Mouse (Mus musculus) layer of hippocampus, adult 8-10 months (tissue): ENCODE measurements around the gene Tusc2. TPM values are rescaled to one million over a fixed set of nuclear protein-coding genes. Genes with fewer than 3 reads are reported as not detected.
A peak's percentile ranks its signal among the peaks of the same experiment; 100 is the strongest.

Source experiments
- DNase-seq, 2 experiments: peaks; one replicate each; pipeline ENCODE4 v3.0.0; 2022; ENCODE audit warnings: low spot score in 2 of 2
- total RNA-seq, 4 experiments: library from RNA; stranded (reverse); gene quantifications; 2 replicates each; pipeline ENCODE4 v1.2.4; 2022

Tusc2 gene
- 10 to 100 TPM; 73.2 to 83.4 (median 76.0) TPM for total RNA-seq

DNA sequence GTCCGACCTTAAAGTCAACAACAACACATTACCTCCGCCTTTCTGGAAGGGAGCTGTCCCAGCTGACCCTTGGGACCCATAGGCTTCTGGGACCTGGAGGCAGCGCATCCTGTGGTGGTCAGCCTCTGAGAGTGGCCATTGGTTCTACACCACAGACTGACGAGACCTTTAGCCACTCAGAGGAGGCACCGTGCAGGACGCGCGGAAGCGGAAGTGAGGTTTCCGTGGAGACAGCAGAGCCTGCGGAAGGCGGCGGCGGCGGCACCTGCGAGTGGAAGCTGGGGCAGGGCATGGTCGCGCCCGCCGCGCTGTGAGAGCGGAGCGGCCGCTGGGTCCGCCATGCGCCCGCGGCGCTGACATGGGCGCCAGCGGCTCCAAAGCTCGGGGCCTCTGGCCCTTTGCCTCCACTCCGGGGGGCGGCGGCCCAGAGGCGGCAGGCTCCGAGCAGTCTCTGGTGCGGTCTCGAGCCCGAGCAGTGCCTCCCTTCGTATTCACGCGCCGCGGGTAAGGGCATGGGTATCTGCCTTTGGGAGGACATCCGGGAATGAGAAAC, at the start of gene Tusc2:
TSS of gene Tusc2 (plus strand) at position 227 of the 553 bp plus-strand sequence.
- DNase-seq = peak; percentile 95 to 96

DNA sequence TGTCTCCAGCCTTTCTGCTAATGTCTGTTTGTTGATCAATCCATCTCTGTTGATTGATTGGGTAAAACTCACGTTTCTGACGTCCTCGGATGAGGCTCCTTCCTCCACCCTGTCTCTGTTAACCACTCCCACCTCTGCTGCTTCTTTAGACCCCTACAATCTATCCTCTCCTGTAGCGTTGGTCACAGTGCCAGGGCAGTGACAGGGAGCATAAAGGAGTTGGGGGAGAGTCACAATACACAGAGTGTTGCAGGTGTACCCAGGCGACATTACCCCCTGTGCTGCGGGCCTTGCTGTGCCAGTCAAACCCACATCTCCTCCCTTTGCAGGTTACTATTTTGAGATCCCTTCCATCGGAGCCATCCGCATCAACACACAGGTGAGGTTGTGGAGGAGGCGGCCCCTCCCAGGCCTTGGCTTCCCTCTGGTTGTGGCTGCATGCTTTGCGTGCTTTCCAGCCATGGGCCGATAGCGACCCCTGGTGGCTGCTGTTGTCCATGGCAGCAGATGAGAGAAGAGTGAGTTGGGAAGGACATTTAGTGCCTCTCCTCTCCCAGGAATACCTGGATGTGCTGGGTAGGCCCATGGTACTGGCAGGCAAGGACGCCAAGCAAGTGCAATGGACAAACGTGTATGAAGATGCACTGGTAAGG, 48.6 kb upstream of the Tusc2 start:
- peak; percentile 55 to 85 for DNase-seq

DNA sequence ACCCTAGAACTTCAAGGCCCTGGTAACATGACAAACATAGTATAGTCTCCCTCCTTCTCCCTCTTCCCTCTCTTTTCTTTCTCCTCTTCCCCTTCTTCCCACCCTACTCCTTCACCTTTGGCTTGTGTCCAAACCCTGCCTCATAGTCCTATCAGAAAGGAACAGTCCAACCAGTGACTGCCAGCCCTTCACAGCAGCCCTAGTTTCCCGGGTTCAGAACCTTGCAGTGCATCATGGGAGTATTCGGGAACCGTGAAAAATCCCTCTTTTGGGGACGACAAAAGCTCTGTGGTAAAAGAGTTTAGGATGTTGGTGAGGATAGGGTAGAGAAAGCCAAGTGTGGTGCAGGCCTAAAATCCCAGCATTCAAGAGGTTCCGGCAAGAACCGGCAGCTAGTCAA, 42.7 kb upstream of the Tusc2 start:
- no peak for DNase-seq

DNA sequence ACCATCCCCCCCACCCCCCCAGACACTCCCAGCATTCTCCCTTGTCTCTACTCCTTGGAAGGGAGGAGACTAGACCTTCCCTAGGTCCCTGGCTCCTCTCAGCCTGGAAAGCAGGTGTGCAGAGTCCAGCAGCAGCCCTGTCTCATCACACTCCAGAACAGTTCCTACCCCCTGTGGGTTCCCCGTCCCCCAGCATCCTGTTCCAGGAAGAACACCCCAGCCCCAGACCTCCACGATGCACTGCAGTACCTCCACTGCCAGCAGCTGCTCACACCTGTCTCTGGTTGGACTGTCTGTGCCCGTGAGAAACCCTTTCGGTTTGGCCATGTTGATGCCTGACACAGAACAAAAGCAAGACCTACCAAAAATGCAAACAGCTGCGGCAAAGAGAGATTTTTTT, 41.9 kb upstream of the Tusc2 start:
- DNase-seq = no peak

DNA sequence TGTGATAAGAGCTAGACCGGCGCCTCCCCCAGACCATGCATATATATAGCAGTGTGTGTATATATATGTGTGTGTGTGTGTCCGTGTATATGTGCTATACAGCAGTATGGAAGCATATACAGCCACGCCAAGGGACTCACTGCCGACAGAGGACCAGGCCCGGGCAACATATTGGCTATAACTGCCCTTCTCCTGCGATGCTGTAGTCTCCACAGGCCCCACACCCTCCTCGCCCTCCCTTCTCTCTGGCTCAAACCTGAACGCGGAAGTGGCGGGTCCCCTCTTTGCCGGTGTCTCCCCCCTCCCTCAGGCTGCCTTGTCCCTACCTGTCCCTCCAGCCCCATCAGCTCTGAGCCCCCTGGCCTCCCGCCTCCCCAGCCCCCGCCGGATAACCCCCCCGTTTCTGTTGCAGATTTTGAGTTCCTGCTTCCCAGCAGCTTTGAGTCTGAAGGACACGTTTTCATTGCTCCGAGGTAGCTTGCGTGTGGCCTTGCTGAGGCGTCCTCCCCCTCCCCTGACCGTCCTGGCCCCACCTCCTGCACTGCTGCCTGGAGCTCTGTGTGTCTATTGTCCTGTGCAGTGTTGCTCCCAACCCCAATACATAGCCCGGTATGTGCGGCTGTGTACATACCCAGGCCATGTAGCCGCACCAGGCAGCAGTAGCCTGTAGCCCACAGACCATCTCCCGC, 41.2 kb upstream of the Tusc2 start:
- no peak for DNase-seq

DNA sequence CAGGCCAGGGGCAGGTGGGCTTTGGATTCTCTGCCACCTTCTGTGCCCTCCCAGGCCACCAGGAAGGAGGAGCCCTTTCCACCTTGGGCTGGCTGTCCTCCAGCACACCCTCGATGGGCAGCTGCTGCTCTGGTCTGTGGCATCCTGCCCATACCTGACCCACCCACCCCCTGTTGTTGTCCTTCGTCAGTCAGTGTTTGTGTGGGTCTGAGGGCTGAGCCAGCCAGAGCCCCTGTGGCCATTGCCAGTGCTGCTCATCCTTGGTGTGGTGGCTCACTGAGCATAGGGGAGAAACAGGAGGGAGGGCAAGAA, 40.7 kb upstream of the Tusc2 start:
- no peak for DNase-seq

DNA sequence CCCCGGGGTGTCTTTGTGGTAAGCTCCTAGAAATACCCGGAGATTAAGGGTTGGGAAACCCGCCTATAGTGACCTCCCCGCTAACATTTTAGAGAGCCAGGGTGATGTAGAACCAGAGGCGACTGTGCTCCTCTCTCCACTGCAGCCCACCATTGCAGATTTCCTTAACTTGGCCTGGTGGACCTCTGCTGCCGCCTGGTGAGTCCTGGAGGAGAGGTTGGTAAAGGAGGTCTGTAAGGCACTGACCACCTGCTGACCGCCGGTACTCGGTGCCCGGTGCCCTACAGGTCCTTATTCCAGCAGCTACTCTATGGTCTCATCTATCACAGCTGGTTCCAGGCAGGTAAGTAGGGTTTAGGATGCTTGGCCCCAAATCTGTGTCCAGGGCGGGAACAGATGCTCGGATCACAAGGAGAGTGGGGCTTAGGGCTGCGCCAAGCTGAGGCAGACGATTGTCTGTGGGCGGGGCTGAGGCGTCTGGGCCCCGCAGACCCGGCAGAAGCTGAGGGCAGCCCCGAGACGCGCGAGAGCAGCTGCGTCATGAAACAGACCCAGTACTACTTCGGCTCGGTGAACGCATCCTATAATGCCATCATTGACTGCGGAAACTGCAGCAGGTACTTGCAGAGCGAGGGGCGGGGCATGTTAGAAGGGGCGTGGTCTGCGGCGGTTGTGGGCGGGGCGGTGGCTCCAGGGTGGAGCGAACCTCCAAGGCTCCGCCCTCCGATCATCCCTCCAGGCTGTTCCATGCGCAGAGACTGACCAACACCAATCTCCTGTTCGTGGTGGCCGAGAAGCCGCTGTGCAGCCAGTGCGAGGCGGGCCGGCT, 36.6 kb upstream of the Tusc2 start:
- peak; percentile 57 to 58 for DNase-seq

DNA sequence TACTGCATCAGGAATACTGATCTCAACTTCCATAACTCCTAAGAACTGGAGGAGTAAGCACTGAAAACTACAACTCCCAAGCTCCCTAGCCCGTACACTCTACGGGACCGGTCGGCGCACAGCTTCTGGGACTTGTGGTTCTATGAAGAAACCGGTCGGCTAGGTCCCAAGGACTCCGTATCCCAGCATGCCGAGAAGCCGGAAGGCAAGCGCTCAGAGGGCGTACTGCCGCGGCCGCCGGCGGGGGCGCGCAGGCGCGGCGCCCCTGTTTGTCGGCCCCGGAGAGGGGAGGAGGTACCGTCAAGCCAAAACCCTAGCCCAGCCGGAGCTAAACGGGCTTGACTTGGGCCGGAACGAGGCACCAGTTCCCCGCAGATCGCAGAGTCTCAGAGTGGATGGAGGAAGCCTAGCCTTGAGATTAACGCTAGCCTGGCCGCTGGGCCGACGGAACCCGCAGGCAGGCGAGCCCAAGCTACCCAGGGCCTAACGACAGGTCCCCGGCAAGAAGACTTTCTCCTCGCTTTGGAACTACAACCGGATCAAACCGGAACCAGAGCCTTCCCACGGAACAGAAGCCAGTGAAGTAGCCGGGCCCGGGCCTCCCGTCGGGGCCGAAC, 29.2 kb upstream of the Tusc2 start, which contains the start of gene Tmem115:
TSS of gene Tmem115 (plus strand) at position 155 of the 617 bp plus-strand sequence.
- peak; percentile 95 to 97 for DNase-seq

DNA sequence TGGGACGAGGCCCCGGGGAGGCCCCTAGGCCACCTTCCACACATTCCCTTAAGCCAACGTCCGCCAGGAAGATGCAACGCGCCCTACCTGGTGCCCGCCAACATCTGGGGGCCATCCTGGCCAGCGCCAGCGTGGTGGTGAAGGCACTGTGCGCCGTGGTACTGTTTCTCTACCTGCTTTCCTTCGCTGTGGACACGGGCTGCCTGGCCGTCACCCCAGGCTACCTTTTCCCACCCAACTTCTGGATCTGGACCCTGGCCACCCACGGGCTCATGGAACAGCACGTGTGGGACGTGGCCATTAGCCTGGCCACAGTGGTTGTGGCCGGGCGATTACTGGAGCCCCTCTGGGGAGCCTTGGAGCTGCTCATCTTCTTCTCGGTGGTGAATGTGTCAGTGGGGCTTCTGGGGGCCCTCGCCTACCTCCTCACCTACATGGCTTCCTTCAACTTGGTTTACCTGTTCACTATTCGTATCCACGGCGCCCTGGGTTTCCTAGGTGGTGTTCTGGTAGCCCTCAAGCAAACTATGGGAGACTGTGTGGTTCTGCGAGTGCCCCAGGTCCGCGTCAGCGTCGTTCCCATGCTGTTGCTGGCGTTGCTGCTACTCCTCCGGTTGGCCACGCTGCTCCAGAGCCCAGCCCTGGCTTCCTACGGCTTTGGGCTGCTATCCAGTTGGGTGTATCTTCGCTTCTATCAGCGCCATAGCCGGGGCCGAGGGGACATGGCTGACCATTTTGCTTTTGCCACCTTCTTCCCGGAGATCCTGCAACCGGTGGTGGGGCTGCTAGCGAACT, 28.4 kb upstream of the Tusc2 start:
- no peak for DNase-seq

DNA sequence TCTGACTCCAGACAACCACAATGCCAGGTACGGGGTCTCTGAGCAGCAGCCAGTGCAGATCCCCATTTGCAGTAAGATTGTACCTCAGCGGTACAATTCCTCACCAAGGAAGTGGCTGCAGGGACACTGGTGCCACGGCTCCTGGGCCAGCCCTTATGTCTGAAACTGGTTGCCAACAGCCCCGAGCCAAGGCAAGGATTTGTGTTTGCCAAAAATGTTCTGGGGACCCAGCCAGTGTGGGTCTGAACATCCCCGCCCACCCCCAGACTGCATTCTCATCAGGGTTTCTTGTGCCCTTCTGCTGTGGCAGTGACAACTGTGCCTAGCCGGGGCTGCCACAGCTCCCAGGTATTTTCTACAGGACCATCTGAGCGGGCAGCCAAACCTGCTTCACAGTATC, 24.8 kb upstream of the Tusc2 start:
- DNase-seq = peak in 1 of 2 experiments; percentile 62

DNA sequence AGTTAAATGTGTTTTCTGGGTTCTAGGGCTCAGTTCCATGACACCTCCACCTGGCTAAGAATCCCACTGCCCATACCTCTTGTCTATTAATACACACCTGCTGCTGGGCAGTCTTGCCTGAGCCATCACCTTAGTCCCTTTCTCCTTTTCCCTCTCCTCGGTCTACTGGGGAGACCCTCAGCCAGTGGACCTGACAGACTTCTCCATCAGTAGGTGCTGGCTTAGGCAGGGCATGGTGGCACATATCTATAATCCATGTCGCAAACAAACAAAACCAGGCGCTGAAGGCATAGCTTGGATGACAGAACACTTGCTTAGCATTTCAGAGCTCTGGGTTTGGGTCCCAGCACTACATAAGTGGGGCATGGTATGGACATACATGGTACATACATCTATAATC, 24.3 kb upstream of the Tusc2 start:
- no peak for DNase-seq

DNA sequence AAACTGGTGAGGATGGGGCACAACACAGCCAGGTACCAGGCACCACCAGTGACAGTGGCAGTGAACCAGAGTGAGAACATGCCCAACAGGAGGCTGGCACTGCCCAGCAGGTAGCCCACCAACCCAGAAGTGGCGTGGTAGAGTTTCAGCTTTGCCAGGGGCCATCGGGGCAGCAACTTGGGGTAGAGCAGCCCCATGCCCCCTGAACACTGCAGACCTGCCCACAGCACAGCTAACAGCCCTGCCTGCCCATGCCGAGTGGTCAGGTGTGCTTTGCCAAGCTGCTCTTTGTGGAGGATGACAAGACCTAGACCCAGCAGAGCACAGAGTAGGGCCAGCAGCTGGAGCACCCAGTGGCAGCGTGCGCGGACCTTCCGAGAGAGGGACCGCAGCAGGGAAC, 23.1 kb upstream of the Tusc2 start:
- no peak for DNase-seq

DNA sequence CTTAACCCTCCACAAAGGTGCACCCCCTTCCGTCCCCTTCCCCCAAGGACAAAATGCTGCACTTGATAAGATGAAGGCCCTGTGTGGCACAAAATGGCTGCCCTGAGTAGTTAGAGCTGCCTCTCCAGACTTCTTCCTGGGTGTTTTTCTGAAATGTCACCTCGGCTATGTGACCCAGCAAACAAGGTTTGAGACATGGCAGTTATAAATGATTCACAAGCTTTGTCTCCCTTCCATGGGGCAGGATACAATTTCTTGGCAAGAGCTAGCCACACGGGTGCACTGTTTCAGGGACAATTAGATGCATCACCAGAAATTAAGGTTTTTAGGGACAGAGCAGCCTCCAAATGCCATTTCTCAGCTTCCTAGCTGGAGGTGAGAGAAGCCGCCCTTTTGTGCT, 22.6 kb upstream of the Tusc2 start:
- no peak for DNase-seq

DNA sequence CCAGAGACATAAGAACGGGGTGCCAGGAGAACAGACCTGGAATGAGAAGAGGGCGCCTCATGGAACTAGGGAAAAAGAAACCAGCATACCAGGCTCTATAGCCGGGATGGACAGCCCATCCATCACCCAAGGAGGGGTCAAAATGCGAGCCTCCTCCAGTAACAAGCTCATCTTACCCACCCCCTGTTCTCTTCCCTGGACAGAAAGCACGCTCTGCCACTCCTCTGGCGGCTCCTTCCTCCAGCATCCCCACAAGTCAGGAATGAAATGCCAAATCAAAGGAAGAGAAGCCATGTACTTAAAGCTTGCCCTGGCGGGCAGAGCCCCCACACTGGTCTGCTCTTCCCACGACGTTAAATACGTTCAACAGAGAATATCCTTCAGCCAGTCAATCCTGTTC, 22.1 kb upstream of the Tusc2 start:
- no peak for DNase-seq

DNA sequence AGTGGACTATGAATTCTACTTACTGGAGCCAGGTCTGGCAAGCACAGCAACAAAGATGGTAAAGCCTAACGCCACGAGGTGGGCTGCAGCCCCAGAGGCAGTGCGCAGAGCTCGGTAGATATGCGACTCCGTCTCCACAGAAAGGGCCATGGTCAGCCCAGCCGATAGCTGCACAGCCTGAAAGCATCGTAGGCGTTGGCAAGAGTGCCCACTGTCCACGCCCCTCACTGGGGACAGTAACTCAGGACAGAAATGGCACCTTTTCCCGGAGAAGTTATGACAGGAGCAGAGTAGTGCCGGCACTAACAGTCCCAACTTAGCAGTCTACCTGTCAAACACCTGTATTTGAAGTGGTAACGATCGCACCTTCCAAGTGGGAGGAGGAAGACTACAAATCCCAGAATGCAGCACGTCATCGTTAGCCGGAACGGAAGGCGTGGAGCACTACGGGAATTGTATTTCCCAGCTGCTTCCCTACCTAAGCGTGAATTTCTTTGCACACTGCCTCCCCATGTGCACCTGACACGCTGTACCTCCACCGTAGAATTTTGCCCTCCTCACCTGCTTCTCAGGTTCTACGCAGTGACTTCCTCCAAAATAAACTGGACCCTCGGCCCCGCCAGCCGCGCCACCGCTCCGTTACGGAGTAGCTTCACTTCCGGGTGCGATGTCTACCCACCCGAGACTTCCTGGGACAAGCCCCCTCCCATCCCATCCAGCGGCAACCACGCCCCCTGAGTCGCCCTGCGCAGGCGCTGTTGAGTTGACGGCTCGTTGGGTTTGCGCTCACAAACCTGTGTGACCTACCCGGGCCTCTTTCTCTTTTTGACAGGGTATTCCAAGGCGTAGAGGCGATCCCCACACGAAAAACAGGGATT, 21.3 kb upstream of the Tusc2 start, which contains the start of the genes Cyb561d2 and Nprl2:
TSS of gene Cyb561d2 (minus strand) at position 720 of the 878 bp plus-strand sequence.
TSS of gene Nprl2 (plus strand) at position 753 of the 878 bp plus-strand sequence.
- peak; percentile 93 to 94 for DNase-seq

DNA sequence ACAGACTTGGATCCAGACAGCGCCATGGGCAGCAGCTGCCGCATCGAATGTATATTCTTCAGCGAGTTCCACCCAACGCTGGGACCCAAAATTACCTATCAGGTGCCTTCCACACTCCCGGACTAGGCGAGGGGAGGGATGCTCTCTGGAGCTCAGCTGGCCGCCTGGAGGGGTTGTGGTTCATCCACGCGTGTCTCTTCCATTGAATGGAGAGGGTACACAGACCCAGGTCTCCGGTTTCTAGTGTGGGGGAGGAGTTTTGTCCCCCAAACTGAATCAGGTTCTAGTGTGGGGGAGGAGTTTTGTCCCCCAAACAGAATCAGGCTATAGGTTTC, 20.7 kb upstream of the Tusc2 start:
- no peak for DNase-seq

DNA sequence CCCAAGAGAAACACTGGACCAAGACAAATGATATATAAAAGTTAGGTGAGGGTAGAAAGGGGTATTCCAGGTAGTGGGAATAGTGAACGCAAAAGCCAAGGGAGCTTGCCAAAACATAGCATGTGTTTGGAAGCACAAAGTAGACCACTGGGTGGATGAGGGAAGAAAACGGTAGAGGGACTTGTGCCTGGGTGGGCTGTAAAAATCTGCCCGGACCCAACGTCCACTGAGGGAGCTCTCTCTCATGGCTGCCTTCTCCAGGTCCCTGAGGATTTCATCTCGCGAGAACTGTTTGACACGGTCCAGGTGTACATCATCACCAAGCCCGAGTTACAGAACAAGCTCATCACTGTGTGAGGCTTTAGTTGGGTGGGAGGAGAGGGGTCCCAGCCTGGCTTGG, 20.3 kb upstream of the Tusc2 start:
- no peak for DNase-seq

DNA sequence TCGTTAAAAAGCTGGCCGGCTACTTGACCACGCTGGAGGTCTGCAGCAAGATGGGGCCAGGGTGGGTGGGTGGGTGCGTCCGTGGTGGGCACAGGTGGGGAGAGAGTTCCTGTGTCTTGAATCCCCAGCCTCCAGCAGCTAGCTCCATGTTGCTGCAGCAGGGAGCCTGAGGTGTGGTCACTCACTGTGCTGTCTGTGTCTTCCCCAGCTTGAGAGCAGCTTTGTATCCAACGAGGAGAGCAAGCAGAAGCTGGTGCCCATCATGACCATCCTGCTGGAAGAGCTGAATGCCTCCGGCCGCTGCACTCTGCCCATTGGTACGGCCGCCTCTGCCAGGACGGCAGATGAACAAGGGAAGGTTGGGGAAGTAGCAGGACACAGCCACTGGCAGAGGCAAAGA, 19.8 kb upstream of the Tusc2 start:
- no peak for DNase-seq

DNA sequence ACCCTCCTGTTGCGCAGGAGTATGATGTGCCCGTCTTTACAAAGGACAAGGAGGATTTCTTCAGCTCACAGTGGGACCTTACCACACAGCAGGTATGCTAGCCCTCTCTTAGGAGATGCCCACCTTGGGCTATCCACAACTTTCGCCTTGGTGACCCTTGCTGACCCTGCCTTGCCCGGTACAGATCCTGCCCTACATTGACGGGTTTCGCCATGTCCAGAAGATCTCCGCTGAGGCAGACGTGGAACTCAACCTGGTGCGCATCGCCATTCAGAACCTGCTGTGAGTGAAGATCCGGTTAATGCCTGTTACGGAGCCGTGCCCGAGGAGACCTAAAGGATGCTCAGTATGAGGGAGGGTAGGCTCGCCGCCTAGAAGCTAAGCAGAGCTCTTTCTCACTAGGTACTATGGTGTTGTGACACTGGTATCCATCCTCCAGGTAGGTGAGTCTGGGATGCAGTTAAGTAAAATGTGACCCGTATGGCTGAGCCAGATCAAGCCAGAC, 18.8 kb upstream of the Tusc2 start:
- no peak for DNase-seq

DNA sequence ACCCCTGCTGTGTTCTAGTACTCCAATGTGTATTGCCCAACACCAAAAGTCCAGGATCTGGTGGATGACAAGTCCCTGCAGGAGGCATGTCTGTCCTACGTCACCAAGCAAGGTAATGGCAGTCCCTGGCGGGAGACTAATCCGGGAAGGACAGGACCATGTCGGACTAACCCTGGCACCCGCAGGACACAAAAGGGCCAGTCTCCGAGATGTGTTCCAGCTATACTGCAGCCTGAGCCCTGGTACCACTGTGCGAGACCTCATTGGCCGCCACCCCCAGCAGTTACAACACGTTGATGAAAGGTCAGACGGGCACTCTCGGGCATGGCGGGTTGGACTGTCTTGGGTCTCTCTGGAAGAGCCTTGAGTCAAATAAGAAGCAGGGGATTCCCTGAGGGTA, 18.3 kb upstream of the Tusc2 start:
- no peak for DNase-seq
